Mouse (Mus musculus): ENCODE measurements at regions not wholly inside any gene's neighbourhood (a gene's known extent, or its start where the extent isn't known, plus 50 kb on each side); places are given as distances from the start of the nearest gene placed in this dataset.

DNA sequence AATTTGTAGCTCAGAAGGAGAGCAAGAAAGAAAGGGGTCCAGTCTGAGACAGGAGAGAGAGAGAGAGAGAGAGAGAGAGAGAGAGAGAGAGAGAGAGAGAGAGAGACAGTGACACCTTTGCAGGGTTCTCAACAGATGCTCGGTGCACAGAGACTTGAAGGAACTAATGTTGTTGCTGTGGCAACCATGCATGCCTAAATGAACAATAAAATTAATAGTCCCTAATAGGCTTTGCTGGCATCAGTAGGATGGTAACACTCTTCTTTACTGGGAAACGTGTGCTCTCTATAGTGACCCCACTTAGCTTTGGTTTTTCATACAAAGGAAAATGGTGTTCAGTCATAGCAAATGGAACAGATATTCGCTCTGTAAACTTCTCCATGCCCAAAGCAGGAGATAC, 69.5 kb upstream of the Gnao1 start:
- Histone ChIP-seq H3K4me1 (replicated peaks; ENCODE audit: control insufficient read depth, insufficient read depth, low read length) (no peaks in the 10 kb centered on the region), H3K27me3 (ENCODE audit: control insufficient read depth, insufficient read depth, low read length) (no peaks in the 10 kb centered on the region), H3K9me3 (ENCODE audit: control insufficient read depth, low read length) (no peaks in the 10 kb centered on the region), H3K27ac (ENCODE audit: low read depth, low read length) (no peak overlapping the region), H3K9ac (ENCODE audit: low read length) (no peak overlapping the region), H3K36me3 (ENCODE audit: control insufficient read depth, insufficient read depth, low read length) (no peaks in the 10 kb centered on the region), H3K4me3 (ENCODE audit: low read depth, low read length) (no peak overlapping the region), H3K4me2 (ENCODE audit: low read depth, low read length, severe bottlenecking) (no peak overlapping the region)
- 65% methylated on average over 3 of the region's 3 CpGs for WGBS
- no peak for DNase-seq (ENCODE audit: low spot score)
- ATAC-seq (replicated peaks; ENCODE audit: low FRiP score) = no peak

- DNase-seq (ENCODE audit: low spot score) = no peak
- Histone ChIP-seq H3K27me3 (ENCODE audit: control insufficient read depth, insufficient read depth, low read length) (no peaks in the 10 kb centered on the region), H3K9me3 (ENCODE audit: control insufficient read depth, low read length) (no peaks in the 10 kb centered on the region), H3K4me1 (replicated peaks; ENCODE audit: control insufficient read depth, insufficient read depth, low read length) (no peaks in the 10 kb centered on the region), H3K4me2 (ENCODE audit: low read depth, low read length, severe bottlenecking) (no peak overlapping the region), H3K9ac (ENCODE audit: low read length) (no peak overlapping the region), H3K4me3 (ENCODE audit: low read depth, low read length) (no peak overlapping the region), H3K27ac (ENCODE audit: low read depth, low read length) (no peak overlapping the region), H3K36me3 (ENCODE audit: control insufficient read depth, insufficient read depth, low read length) (no peaks in the 10 kb centered on the region)
- 65% methylated on average over 1 of the region's 1 CpGs for WGBS
- no peak for ATAC-seq (replicated peaks; ENCODE audit: low FRiP score)
Observed at GRCm38 (mm10) chr8:93748720-93749119, 61.0 kb upstream of the Gnao1 start.

GRCm38 (mm10) chr8:93750921-93751320, 58.8 kb upstream of the Gnao1 start:
- H3K27me3 ChIP-seq (ENCODE audit: control insufficient read depth, insufficient read depth, low read length) = no peaks in the 10 kb centered on the region
- no peak overlapping the region for H3K27ac ChIP-seq (ENCODE audit: low read depth, low read length)
- no peaks in the 10 kb centered on the region for H3K9me3 ChIP-seq (ENCODE audit: control insufficient read depth, low read length)
- no peak overlapping the region for H3K4me2 ChIP-seq (ENCODE audit: low read depth, low read length, severe bottlenecking)
- H3K4me1 ChIP-seq (replicated peaks; ENCODE audit: control insufficient read depth, insufficient read depth, low read length) = no peaks in the 10 kb centered on the region
- no peak for DNase-seq (ENCODE audit: low spot score)
- no peak overlapping the region for H3K4me3 ChIP-seq (ENCODE audit: low read depth, low read length)
- H3K9ac ChIP-seq (ENCODE audit: low read length) = no peak overlapping the region
- no peak for ATAC-seq (replicated peaks; ENCODE audit: low FRiP score)
- 45% methylated on average over 2 of the region's 2 CpGs for WGBS
- H3K36me3 ChIP-seq (ENCODE audit: control insufficient read depth, insufficient read depth, low read length) = no peaks in the 10 kb centered on the region

DNA sequence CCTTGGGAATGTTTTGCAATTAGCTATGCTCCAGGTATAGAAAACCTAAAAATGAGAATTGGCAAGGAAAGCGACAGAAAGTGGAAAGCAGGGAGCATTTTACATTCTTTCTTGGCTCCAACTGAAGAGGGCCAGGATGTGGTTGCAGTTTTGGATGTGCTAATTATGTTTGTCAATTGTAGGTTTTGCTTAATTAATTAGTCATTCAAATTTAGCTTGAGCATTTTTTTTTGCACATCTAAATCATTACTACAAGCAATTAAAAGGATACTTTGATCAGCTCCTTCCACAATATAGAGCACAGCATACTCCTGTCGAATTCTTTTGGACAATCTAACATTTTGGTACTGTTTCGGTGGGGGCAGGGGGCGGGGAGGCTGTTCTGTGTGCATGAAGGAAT, 53.8 kb upstream of the Gnao1 start:
- H3K4me3 ChIP-seq (ENCODE audit: low read depth, low read length) = no peak overlapping the region
- H3K9ac ChIP-seq (ENCODE audit: low read length) = no peak overlapping the region
- no peak overlapping the region for H3K4me2 ChIP-seq (ENCODE audit: low read depth, low read length, severe bottlenecking)
- DNase-seq (ENCODE audit: low spot score) (no peak), ATAC-seq (replicated peaks; ENCODE audit: low FRiP score) (no peak)
- H3K4me1 ChIP-seq (replicated peaks; ENCODE audit: control insufficient read depth, insufficient read depth, low read length) = no peaks in the 10 kb centered on the region
- H3K27ac ChIP-seq (ENCODE audit: low read depth, low read length) = no peak overlapping the region
- H3K27me3 ChIP-seq (ENCODE audit: control insufficient read depth, insufficient read depth, low read length) = no peaks in the 10 kb centered on the region
- WGBS = 82% methylated on average over 4 of the region's 4 CpGs
- H3K36me3 ChIP-seq (ENCODE audit: control insufficient read depth, insufficient read depth, low read length) = no peaks in the 10 kb centered on the region
- no peaks in the 10 kb centered on the region for H3K9me3 ChIP-seq (ENCODE audit: control insufficient read depth, low read length)
